Mouse (Mus musculus): ENCODE data around the gene Vasn. TPM values are rescaled to one million over a fixed set of nuclear protein-coding genes. Genes with fewer than 3 reads are reported as not detected.

The Vasn gene
- polyA plus RNA-seq, 1 experiment from 2014 or later = 4.2 TPM

GRCm38 (mm10) chr16:4661605-4662004 lies 21.9 kb downstream of the Vasn start:
- 80% methylated on average over 2 of the region's 2 CpGs for WGBS
- peaks cover 9% of the 10 kb centered on the region; the same call in 1 of the 2 replicates for H3K36me3 ChIP-seq (ENCODE audit: control insufficient read depth, insufficient read depth, low read length)
- no peak for ATAC-seq
- no peak overlapping the region for H3K9ac ChIP-seq (ENCODE audit: low read depth, low read length)
- no peaks in the 10 kb centered on the region for H3K27me3 ChIP-seq (ENCODE audit: control insufficient read depth, insufficient read depth, low read depth, low read length)
- H3K9me3 ChIP-seq (replicated peaks; ENCODE audit: control insufficient read depth, low read length, poor library complexity, severe bottlenecking) = no peaks in the 10 kb centered on the region
- no peak overlapping the region for H3K4me2 ChIP-seq (ENCODE audit: low read length)
- H3K4me1 ChIP-seq (ENCODE audit: control insufficient read depth, insufficient read depth, low read length) = peaks cover 3% of the 10 kb centered on the region; the same call in 1 of the 2 replicates
- no peak overlapping the region for H3K27ac ChIP-seq (ENCODE audit: low read length)
- H3K4me3 ChIP-seq (ENCODE audit: low read depth, low read length) = no peak overlapping the region

- H3K27ac ChIP-seq (ENCODE audit: low read length) = no peak overlapping the region
- no peaks in the 10 kb centered on the region for H3K9me3 ChIP-seq (replicated peaks; ENCODE audit: control insufficient read depth, low read length, poor library complexity, severe bottlenecking)
- H3K4me2 ChIP-seq (ENCODE audit: low read length) = no peak overlapping the region
- no peak overlapping the region for H3K4me3 ChIP-seq (ENCODE audit: low read depth, low read length)
- ATAC-seq = no peak
- H3K4me1 ChIP-seq (ENCODE audit: control insufficient read depth, insufficient read depth, low read length) = peaks cover 3% of the 10 kb centered on the region; the same call in 1 of the 2 replicates
- 80% methylated on average over 2 of the region's 2 CpGs for WGBS
- no peak overlapping the region for H3K9ac ChIP-seq (ENCODE audit: low read depth, low read length)
- H3K27me3 ChIP-seq (ENCODE audit: control insufficient read depth, insufficient read depth, low read depth, low read length) = no peaks in the 10 kb centered on the region
- H3K36me3 ChIP-seq (ENCODE audit: control insufficient read depth, insufficient read depth, low read length) = peaks cover 9% of the 10 kb centered on the region; the same call in 1 of the 2 replicates
Measured at GRCm38 (mm10) chr16:4663806-4664205, 24.1 kb downstream of the Vasn start.

- WGBS = 97% methylated on average over 2 of the region's 2 CpGs
Measured at GRCm38 (mm10) chr16:4665726-4666125, 26.0 kb downstream of the Vasn start.

GRCm38 (mm10) chr16:4667190-4667808 lies 27.6 kb downstream of the Vasn start:
- H3K27ac ChIP-seq (ENCODE audit: low read length) = no peak overlapping the region
- H3K27me3 ChIP-seq (ENCODE audit: control insufficient read depth, insufficient read depth, low read depth, low read length) = no peaks in the 10 kb centered on the region
- H3K36me3 ChIP-seq (ENCODE audit: control insufficient read depth, insufficient read depth, low read length) = peaks cover 9% of the 10 kb centered on the region; the same call in 1 of the 2 replicates
- H3K4me3 ChIP-seq (ENCODE audit: low read depth, low read length) = no peak overlapping the region
- no peaks in the 10 kb centered on the region for H3K9me3 ChIP-seq (replicated peaks; ENCODE audit: control insufficient read depth, low read length, poor library complexity, severe bottlenecking)
- H3K4me2 ChIP-seq (ENCODE audit: low read length) = no peak overlapping the region
- H3K9ac ChIP-seq (ENCODE audit: low read depth, low read length) = no peak overlapping the region
- no peaks in the 10 kb centered on the region for H3K4me1 ChIP-seq (ENCODE audit: control insufficient read depth, insufficient read depth, low read length)
- peak; percentile 86 for ATAC-seq
- 28% methylated on average over 3 of the region's 3 CpGs for WGBS

More at GRCm38 (mm10) chr16:4665726-4666125, 26.0 kb downstream of the Vasn start:
- H3K4me3 ChIP-seq (ENCODE audit: low read depth, low read length) = no peak overlapping the region
- peaks cover 16% of the 10 kb centered on the region; the same call in 1 of the 2 replicates for H3K36me3 ChIP-seq (ENCODE audit: control insufficient read depth, insufficient read depth, low read length)
- H3K9me3 ChIP-seq (replicated peaks; ENCODE audit: control insufficient read depth, low read length, poor library complexity, severe bottlenecking) = no peaks in the 10 kb centered on the region
- ATAC-seq = no peak
- H3K27me3 ChIP-seq (ENCODE audit: control insufficient read depth, insufficient read depth, low read depth, low read length) = no peaks in the 10 kb centered on the region
- H3K9ac ChIP-seq (ENCODE audit: low read depth, low read length) = no peak overlapping the region
- H3K27ac ChIP-seq (ENCODE audit: low read length) = no peak overlapping the region
- H3K4me1 ChIP-seq (ENCODE audit: control insufficient read depth, insufficient read depth, low read length) = no peaks in the 10 kb centered on the region
- no peak overlapping the region for H3K4me2 ChIP-seq (ENCODE audit: low read length)

- H3K4me2 ChIP-seq (ENCODE audit: low read length) = no peak overlapping the region
- H3K36me3 ChIP-seq (ENCODE audit: control insufficient read depth, insufficient read depth, low read length) = peaks cover 17% of the 10 kb centered on the region
- no peaks in the 10 kb centered on the region for H3K27me3 ChIP-seq (ENCODE audit: control insufficient read depth, insufficient read depth, low read depth, low read length)
- 84% methylated on average over 5 of the region's 5 CpGs for WGBS
- no peak overlapping the region for H3K4me3 ChIP-seq (ENCODE audit: low read depth, low read length)
- no peak for ATAC-seq
- H3K27ac ChIP-seq (ENCODE audit: low read length) = no peak overlapping the region
- no peak overlapping the region for H3K9ac ChIP-seq (ENCODE audit: low read depth, low read length)
- H3K9me3 ChIP-seq (replicated peaks; ENCODE audit: control insufficient read depth, low read length, poor library complexity, severe bottlenecking) = no peaks in the 10 kb centered on the region
- no peaks in the 10 kb centered on the region for H3K4me1 ChIP-seq (ENCODE audit: control insufficient read depth, insufficient read depth, low read length)
Measured at GRCm38 (mm10) chr16:4670317-4670716, 30.6 kb downstream of the Vasn start.

GRCm38 (mm10) chr16:4674091-4674490 lies 34.4 kb downstream of the Vasn start:
- no peak for ATAC-seq
- WGBS = 89% methylated on average over 4 of the region's 4 CpGs
- H3K27me3 ChIP-seq (ENCODE audit: control insufficient read depth, insufficient read depth, low read depth, low read length) = no peaks in the 10 kb centered on the region
- H3K9ac ChIP-seq (ENCODE audit: low read depth, low read length) = no peak overlapping the region
- H3K4me2 ChIP-seq (ENCODE audit: low read length) = no peak overlapping the region
- peaks cover 7% of the 10 kb centered on the region for H3K4me1 ChIP-seq (ENCODE audit: control insufficient read depth, insufficient read depth, low read length)
- peaks cover 18% of the 10 kb centered on the region for H3K36me3 ChIP-seq (ENCODE audit: control insufficient read depth, insufficient read depth, low read length)
- no peak overlapping the region for H3K27ac ChIP-seq (ENCODE audit: low read length)
- H3K4me3 ChIP-seq (ENCODE audit: low read depth, low read length) = no peak overlapping the region
- H3K9me3 ChIP-seq (replicated peaks; ENCODE audit: control insufficient read depth, low read length, poor library complexity, severe bottlenecking) = no peaks in the 10 kb centered on the region

GRCm38 (mm10) chr16:4676836-4677235 lies 37.1 kb downstream of the Vasn start:
- Histone ChIP-seq H3K9ac (ENCODE audit: low read depth, low read length) (no peak overlapping the region), H3K4me3 (ENCODE audit: low read depth, low read length) (no peak overlapping the region), H3K27me3 (ENCODE audit: control insufficient read depth, insufficient read depth, low read depth, low read length) (no peaks in the 10 kb centered on the region), H3K4me2 (ENCODE audit: low read length) (no peak overlapping the region), H3K4me1 (ENCODE audit: control insufficient read depth, insufficient read depth, low read length) (peaks cover 12% of the 10 kb centered on the region), H3K27ac (ENCODE audit: low read length) (no peak overlapping the region), H3K9me3 (replicated peaks; ENCODE audit: control insufficient read depth, low read length, poor library complexity, severe bottlenecking) (no peaks in the 10 kb centered on the region), H3K36me3 (ENCODE audit: control insufficient read depth, insufficient read depth, low read length) (peaks cover 14% of the 10 kb centered on the region)
- ATAC-seq = no peak
- WGBS = 95% methylated on average over 5 of the region's 5 CpGs

- Histone ChIP-seq H3K4me3 (ENCODE audit: low read depth, low read length) (no peak overlapping the region), H3K9me3 (replicated peaks; ENCODE audit: control insufficient read depth, low read length, poor library complexity, severe bottlenecking) (no peaks in the 10 kb centered on the region), H3K27ac (ENCODE audit: low read length) (no peak overlapping the region), H3K36me3 (ENCODE audit: control insufficient read depth, insufficient read depth, low read length) (peaks cover 11% of the 10 kb centered on the region), H3K27me3 (ENCODE audit: control insufficient read depth, insufficient read depth, low read depth, low read length) (no peaks in the 10 kb centered on the region), H3K4me2 (ENCODE audit: low read length) (no peak overlapping the region), H3K4me1 (ENCODE audit: control insufficient read depth, insufficient read depth, low read length) (peaks cover 14% of the 10 kb centered on the region), H3K9ac (ENCODE audit: low read depth, low read length) (no peak overlapping the region)
- 86% methylated on average over 5 of the region's 5 CpGs for WGBS
- no peak for ATAC-seq
Measured at GRCm38 (mm10) chr16:4678080-4678479, 38.3 kb downstream of the Vasn start.

- ATAC-seq = peak; percentile 87
- Histone ChIP-seq H3K36me3 (ENCODE audit: control insufficient read depth, insufficient read depth, low read length) (peaks cover 6% of the 10 kb centered on the region; the same call in 1 of the 2 replicates), H3K9ac (ENCODE audit: low read depth, low read length) (peak within 1 kb of the TSS; percentile 86), H3K4me2 (ENCODE audit: low read length) (peak within 1 kb of the TSS; percentile 97), H3K27ac (ENCODE audit: low read length) (0 out of 2 replicates have a peak within 1 kb of the TSS, but pooled peaks have one; percentile 50), H3K4me3 (ENCODE audit: low read depth, low read length) (peak within 1 kb of the TSS; percentile 77), H3K27me3 (ENCODE audit: control insufficient read depth, insufficient read depth, low read depth, low read length) (no peaks in the 10 kb centered on the region), H3K4me1 (ENCODE audit: control insufficient read depth, insufficient read depth, low read length) (peaks cover 18% of the 10 kb centered on the region), H3K9me3 (replicated peaks; ENCODE audit: control insufficient read depth, low read length, poor library complexity, severe bottlenecking) (no peaks in the 10 kb centered on the region)
- 0% methylated on average over 47 of the region's 47 CpGs for WGBS
Measured at GRCm38 (mm10) chr16:4679121-4680018, 39.6 kb downstream of the Vasn start, which contains the start of gene Coro7. TSS of gene Coro7 (minus strand) at chr16:4679777.

Measured in midbrain, embryonic 16.5 days (tissue).